Mouse (Mus musculus): ENCODE data around the gene Gpr61. TPM values are rescaled to one million over a fixed set of nuclear protein-coding genes. Genes with fewer than 3 reads are reported as not detected.

Gene Gpr61
- polyA plus RNA-seq, 1 experiment, result not detected

DNA sequence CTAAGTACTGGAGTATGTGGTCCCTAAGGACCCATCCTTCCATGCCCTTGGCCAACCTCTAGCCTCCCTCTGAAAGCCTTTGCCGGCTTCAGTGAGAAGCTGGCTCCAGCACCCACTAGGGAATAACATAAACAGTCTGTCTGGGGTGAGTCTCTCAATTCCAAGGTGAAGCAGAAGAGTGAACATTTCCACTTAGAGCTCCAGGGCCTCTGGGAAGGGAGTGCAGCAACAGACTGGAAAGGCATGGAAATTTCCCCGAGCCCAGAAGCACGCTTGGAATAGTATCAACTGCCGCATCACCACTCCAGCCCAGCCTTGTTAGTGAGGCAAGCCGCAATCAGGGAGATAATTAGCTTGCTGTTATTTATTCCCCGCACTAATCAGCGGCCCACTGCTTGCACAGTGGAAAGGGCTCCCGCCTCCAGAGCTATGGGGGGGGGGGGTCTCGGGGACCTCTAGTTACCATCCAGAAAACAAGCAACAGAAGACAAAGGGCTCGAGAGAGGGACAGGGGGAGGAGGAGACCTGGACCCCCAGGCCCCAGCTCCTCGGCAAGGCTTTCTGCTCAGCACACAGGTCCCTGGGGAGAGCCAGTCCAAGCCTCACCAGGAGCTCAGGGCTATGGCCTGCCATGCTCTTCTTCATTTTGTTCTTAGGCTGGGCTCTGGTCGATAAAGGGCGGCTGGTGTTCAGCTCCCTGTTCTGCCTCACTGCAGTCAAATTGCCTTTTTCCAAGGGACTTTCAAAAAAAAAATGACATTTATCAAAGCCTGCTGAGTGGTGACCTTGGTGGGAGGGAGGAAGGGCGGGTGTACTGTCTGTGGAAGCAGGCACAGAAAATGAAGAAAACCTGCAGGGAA lies 20.2 kb upstream of the Gpr61 start:
- no peak overlapping the region for H3K4me3 ChIP-seq (ENCODE audit: insufficient read depth, low read depth, low read length)
- no peaks in the 10 kb centered on the region for H3K36me3 ChIP-seq (ENCODE audit: control insufficient read depth, insufficient read depth, low read length)
- no peaks in the 10 kb centered on the region for H3K27me3 ChIP-seq (replicated peaks; ENCODE audit: control insufficient read depth, insufficient read depth, low read length)
- peak; percentile 60 for DNase-seq
- no peaks in the 10 kb centered on the region for H3K4me1 ChIP-seq (ENCODE audit: control insufficient read depth, insufficient read depth, low read length)
- TF ChIP-seq CTCF (conservative IDR thresholded peaks at IDR 0.05; ENCODE audit: insufficient read depth, insufficient read length, low read depth, low read length), result no peak
- no peak for TF ChIP-seq POLR2A (IDR thresholded peaks at IDR 0.05; ENCODE audit: low read depth, low read length)
- 30% methylated on average over 14 of the region's 14 CpGs for whole genome bisulfite sequencing
- H3K27ac ChIP-seq (ENCODE audit: insufficient read depth, low read depth, low read length), result no peak overlapping the region

DNA sequence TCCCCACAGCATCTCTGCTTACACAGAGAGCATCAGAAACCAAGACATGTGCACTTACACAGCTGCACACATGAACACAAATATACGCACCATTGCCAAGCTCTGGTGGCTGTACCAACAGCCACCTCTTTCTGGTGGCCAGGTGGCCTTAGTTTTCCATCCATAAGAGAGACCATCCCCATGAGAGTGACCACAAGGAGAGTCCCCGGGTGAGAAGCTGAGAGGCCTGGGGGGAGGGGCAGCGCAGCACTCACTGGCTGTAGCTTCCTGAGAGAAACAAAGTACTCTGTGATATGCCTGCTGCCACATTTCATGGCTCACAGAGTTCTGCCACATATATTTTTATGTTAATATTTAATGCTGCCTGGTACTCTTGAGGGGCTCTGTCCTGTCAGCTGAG lies 14.5 kb upstream of the Gpr61 start:
- H3K4me1 ChIP-seq (ENCODE audit: control insufficient read depth, insufficient read depth, low read length), result no peaks in the 10 kb centered on the region
- H3K27me3 ChIP-seq (replicated peaks; ENCODE audit: control insufficient read depth, insufficient read depth, low read length), result no peaks in the 10 kb centered on the region
- no peak for DNase-seq
- no peak overlapping the region for H3K27ac ChIP-seq (ENCODE audit: insufficient read depth, low read depth, low read length)
- H3K36me3 ChIP-seq (ENCODE audit: control insufficient read depth, insufficient read depth, low read length), result no peaks in the 10 kb centered on the region
- no peak for TF ChIP-seq POLR2A (IDR thresholded peaks at IDR 0.05; ENCODE audit: low read depth, low read length)
- TF ChIP-seq CTCF (conservative IDR thresholded peaks at IDR 0.05; ENCODE audit: insufficient read depth, insufficient read length, low read depth, low read length), result no peak
- WGBS, result 62% methylated on average over 3 of the region's 3 CpGs
- no peak overlapping the region for H3K4me3 ChIP-seq (ENCODE audit: insufficient read depth, low read depth, low read length)

DNA sequence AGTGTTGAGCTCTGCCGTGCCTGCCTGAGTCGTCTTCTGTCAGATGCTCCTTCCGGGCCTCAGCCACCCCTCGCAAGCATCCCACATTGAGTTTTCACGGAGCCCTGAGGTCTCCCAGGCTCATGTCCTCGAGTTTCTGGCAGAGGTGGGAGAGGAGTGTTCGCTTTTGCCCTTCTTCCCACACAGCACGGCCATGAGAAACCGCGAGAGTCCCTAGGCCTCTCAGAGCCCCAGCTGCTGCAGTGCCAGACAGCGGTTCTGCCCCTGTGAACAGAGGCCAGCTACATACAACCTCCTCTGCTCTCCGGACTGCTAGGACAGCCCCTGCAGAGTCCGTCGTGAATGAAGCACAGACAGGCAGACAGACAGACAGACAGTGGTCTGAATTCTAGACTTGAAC lies 12.8 kb upstream of the Gpr61 start:
- no peak for TF ChIP-seq POLR2A (IDR thresholded peaks at IDR 0.05; ENCODE audit: low read depth, low read length)
- DNase-seq, result no peak
- Histone ChIP-seq H3K36me3 (ENCODE audit: control insufficient read depth, insufficient read depth, low read length) (no peaks in the 10 kb centered on the region), H3K4me1 (ENCODE audit: control insufficient read depth, insufficient read depth, low read length) (no peaks in the 10 kb centered on the region), H3K4me3 (ENCODE audit: insufficient read depth, low read depth, low read length) (no peak overlapping the region), H3K27me3 (replicated peaks; ENCODE audit: control insufficient read depth, insufficient read depth, low read length) (no peaks in the 10 kb centered on the region), H3K27ac (ENCODE audit: insufficient read depth, low read depth, low read length) (no peak overlapping the region)
- 53% methylated on average over 14 of the region's 14 CpGs for WGBS

DNA sequence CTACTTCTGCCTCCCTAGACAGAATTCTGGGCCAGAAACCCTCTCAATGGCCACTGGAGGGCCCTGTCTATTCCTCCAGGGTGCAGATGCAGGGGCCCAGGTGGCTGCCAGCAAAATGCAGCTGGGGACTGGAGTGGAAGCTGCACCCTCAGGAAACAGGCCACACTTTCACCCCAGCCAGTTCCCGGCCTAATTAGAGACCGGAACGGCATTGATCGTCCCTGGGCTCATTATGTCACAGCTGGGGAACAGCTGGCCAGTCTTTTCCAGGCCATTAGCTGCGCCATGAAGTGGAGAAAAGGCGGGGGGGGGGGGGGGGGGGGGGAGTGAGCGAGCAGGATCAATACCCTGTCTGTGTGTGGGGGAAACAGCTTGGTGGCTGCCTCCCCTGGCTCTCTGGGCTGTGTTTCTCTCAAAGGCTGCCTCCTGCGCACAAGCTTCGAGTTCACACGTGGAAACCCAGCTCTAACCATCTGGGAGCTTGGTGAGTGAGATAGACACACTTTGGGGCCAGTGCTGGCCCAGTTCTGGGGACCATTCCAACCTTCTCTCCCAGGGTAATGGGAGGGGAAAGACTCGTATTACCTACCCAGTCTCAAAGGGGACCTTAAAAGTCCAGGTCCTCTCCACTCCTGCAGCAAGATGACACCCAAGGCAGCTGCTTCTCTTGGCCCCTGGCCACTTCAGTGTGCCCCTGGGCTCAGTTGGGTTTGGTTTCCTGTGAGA lies 12.0 kb upstream of the Gpr61 start:
- Histone ChIP-seq H3K27ac (ENCODE audit: insufficient read depth, low read depth, low read length) (no peak overlapping the region), H3K27me3 (replicated peaks; ENCODE audit: control insufficient read depth, insufficient read depth, low read length) (no peaks in the 10 kb centered on the region), H3K36me3 (ENCODE audit: control insufficient read depth, insufficient read depth, low read length) (no peaks in the 10 kb centered on the region), H3K4me1 (ENCODE audit: control insufficient read depth, insufficient read depth, low read length) (no peaks in the 10 kb centered on the region), H3K4me3 (ENCODE audit: insufficient read depth, low read depth, low read length) (no peak overlapping the region)
- TF ChIP-seq CTCF (conservative IDR thresholded peaks at IDR 0.05; ENCODE audit: insufficient read depth, insufficient read length, low read depth, low read length) (no peak; the same call in 1 of the 2 replicates), POLR2A (IDR thresholded peaks at IDR 0.05; ENCODE audit: low read depth, low read length) (no peak)
- peak; percentile 47 for DNase-seq
- 23% methylated on average over 9 of the region's 11 CpGs for WGBS

DNA sequence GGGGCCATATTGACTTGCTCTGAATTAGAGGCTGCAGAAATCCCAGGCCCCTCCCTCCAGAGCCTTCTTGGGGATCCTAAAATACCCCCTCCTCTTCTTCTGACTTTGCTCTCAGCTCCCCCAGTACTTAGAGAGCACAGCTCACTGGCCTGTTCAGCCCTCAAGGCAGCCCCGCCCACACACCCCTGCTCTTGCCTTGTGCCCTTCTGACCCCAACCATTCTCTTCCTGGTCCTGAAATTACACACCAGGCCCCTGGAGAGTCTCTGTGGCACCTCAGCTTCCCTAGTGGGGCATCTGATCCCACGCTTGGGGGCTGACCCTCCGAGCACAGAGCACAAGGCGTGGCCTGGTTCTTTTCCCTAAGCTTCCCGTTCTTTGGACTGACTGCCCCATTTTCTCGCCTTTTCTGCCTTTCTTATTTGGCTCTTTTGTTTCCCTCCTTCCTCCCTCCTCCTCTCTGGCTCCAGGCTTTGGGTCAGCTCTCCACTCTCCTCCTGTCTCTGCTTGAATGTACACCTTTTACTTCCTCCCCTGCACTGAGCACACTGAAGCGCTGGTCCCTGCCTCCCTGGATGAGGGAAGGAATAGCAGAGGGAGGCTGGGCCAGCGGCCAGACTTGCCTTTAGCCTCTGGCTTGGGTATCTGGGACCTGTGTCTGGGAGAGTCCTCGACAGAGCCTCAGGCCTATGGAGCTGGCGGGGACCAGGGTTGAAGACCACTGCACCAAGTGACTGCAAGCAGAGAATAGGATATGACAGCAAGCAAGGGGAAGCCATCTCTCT lies 11.0 kb upstream of the Gpr61 start:
- DNase-seq, result no peak
- Histone ChIP-seq H3K4me1 (ENCODE audit: control insufficient read depth, insufficient read depth, low read length) (no peaks in the 10 kb centered on the region), H3K36me3 (ENCODE audit: control insufficient read depth, insufficient read depth, low read length) (no peaks in the 10 kb centered on the region), H3K4me3 (ENCODE audit: insufficient read depth, low read depth, low read length) (no peak overlapping the region), H3K27me3 (replicated peaks; ENCODE audit: control insufficient read depth, insufficient read depth, low read length) (no peaks in the 10 kb centered on the region), H3K27ac (ENCODE audit: insufficient read depth, low read depth, low read length) (no peak overlapping the region)
- WGBS, result 58% methylated on average over 10 of the region's 10 CpGs
- no peak for TF ChIP-seq CTCF (conservative IDR thresholded peaks at IDR 0.05; ENCODE audit: insufficient read depth, insufficient read length, low read depth, low read length)
- no peak for TF ChIP-seq POLR2A (IDR thresholded peaks at IDR 0.05; ENCODE audit: low read depth, low read length)

DNA sequence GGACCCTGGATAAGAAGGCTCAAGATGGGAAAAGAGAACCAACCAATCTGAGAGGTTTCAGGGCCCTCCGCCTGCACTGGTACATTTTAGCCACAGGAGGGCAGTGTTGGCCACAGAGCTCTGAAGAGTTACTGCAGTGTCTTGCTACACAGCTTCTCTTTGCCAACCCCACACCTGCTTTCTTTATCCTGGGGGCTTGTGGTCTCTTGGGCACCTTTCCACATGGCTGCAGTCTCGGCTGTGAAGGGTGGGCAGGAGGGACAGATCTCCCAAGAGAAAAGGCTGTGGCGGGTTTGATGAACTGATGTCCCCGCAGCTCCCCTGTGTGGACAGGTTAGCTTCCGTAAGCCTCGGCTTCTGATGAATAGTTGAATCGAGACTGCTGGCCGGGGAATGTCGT lies 10.1 kb upstream of the Gpr61 start:
- peak; percentile 83 for DNase-seq
- TF ChIP-seq POLR2A (IDR thresholded peaks at IDR 0.05; ENCODE audit: low read depth, low read length), result no peak
- TF ChIP-seq CTCF (conservative IDR thresholded peaks at IDR 0.05; ENCODE audit: insufficient read depth, insufficient read length, low read depth, low read length), result peak; percentile 97
- peak overlapping the region; percentile 31; the same call in 1 of the 2 replicates for H3K4me3 ChIP-seq (ENCODE audit: insufficient read depth, low read depth, low read length)
- H3K4me1 ChIP-seq (ENCODE audit: control insufficient read depth, insufficient read depth, low read length), result no peaks in the 10 kb centered on the region
- H3K27me3 ChIP-seq (replicated peaks; ENCODE audit: control insufficient read depth, insufficient read depth, low read length), result no peaks in the 10 kb centered on the region
- H3K36me3 ChIP-seq (ENCODE audit: control insufficient read depth, insufficient read depth, low read length), result no peaks in the 10 kb centered on the region
- 6% methylated on average over 9 of the region's 9 CpGs for WGBS
- H3K27ac ChIP-seq (ENCODE audit: insufficient read depth, low read depth, low read length), result no peak overlapping the region

All from kidney, adult 2 months (tissue).